Mouse (Mus musculus) hindbrain, embryonic 14.5 days (tissue): ENCODE data around the gene Desi2. TPM values are rescaled to one million over a fixed set of nuclear protein-coding genes. Genes with fewer than 3 reads are reported as not detected.
"Not testable (repeated sequence)": the region's sequence is repeated elsewhere in the genome, so short reads cannot be mapped to it uniquely, and the experiment has no call there.

ENCODE experiments used
- ATAC-seq: fragments of 200-750 bp; cut with Nextera tagmentation; 2 replicates; pipeline ENCODE4 v1.8.0; 2017; ENCODE audit warnings: moderate number of reproducible peaks, mild to moderate bottlenecking, moderate TSS enrichment, moderate library complexity; ENCODE audit not compliant: low FRiP score
- DNase-seq: peaks from one replicate; pipeline ENCODE4 v3.0.0-alpha.2; 2015; ENCODE audit warnings: low spot score
- H3K27ac ChIP-seq: fragments of 300-500 bp; sonication (generic); 2 replicates; pipeline ENCODE4 v1.5.1; 2014; ENCODE audit warnings: mild to moderate bottlenecking, moderate library complexity
- H3K27me3 ChIP-seq: fragments of 300-500 bp; sonication (generic); 2 replicates; pipeline ENCODE4 v1.6.1; 2014; ENCODE audit warnings: mild to moderate bottlenecking, low read length, mixed read lengths; ENCODE audit not compliant: control insufficient read depth, insufficient read depth
- H3K36me3 ChIP-seq: fragments of 300-500 bp; sonication (generic); replicated peaks from 2 replicates; pipeline ENCODE4 v1.6.1; 2014; ENCODE audit not compliant: control insufficient read depth, insufficient read depth
- H3K4me1 ChIP-seq: fragments of 300-500 bp; sonication (generic); replicated peaks from 2 replicates; pipeline ENCODE4 v1.6.1; 2014; ENCODE audit warnings: antibody characterized with exemption, low read length, mixed read lengths; ENCODE audit not compliant: control insufficient read depth, insufficient read depth
- H3K4me2 ChIP-seq: fragments of 300-500 bp; sonication (generic); replicated peaks from 2 replicates; pipeline ENCODE4 v1.6.1; 2014; ENCODE audit warnings: mild to moderate bottlenecking, moderate library complexity
- H3K4me3 ChIP-seq: fragments of 300-500 bp; sonication (generic); replicated peaks from 2 replicates; pipeline ENCODE4 v1.5.1; 2014; ENCODE audit warnings: mild to moderate bottlenecking, low read length
- H3K9ac ChIP-seq: fragments of 300-500 bp; sonication (generic); 2 replicates; pipeline ENCODE4 v1.6.1; 2014
- H3K9me3 ChIP-seq: fragments of 300-500 bp; sonication (generic); 2 replicates; pipeline ENCODE4 v1.6.1; 2016; ENCODE audit warnings: low read length; ENCODE audit not compliant: control insufficient read depth
- WGBS: fragments of 180-500 bp; shearing (Covaris S2); extraction: QIAGEN DNeasy Blood & Tissue Kit; methylation state at CpG from one replicate; pipeline ENCODE4 v1.1.7; 2014; 5-methylcytosine and 5-hydroxymethylcytosine counted together
- polyA plus RNA-seq: library from polyadenylated mRNA; unstranded; fragments of >200 nt; fragmentation: Nextera tagmentation; extraction: Ambion mirVana; gene quantifications from 2 replicates; pipeline ENCODE4 v1.2.1, GENCODE M21; 2014

The Desi2 gene
- polyA plus RNA-seq, 1 experiment from 2014 or later, result 22.6 TPM

- DNase-seq, result no peak
Observed at GRCm38 (mm10) chr1:178217157-178217556, 29.9 kb downstream of the Desi2 start.

GRCm38 (mm10) chr1:178218305-178218704, 31.1 kb downstream of the Desi2 start:
- H3K36me3 ChIP-seq, result no peaks in the 10 kb centered on the region
- no peak overlapping the region for H3K4me3 ChIP-seq
- no peak overlapping the region for H3K9ac ChIP-seq
- H3K27me3 ChIP-seq, result no peaks in the 10 kb centered on the region
- no peak overlapping the region for H3K4me2 ChIP-seq
- DNase-seq, result no peak
- no peak overlapping the region for H3K27ac ChIP-seq
- H3K9me3 ChIP-seq, result 0 out of 2 replicates have a peak, but pooled peaks cover under 1% of the 10 kb centered on the region
- ATAC-seq, result no peak
- H3K4me1 ChIP-seq, result no peaks in the 10 kb centered on the region

More at GRCm38 (mm10) chr1:178217157-178217556, 29.9 kb downstream of the Desi2 start:
- Histone ChIP-seq H3K27ac (no peak overlapping the region), H3K4me1 (no peaks in the 10 kb centered on the region), H3K36me3 (no peaks in the 10 kb centered on the region), H3K9me3 (no peaks in the 10 kb centered on the region), H3K4me2 (no peak overlapping the region), H3K4me3 (no peak overlapping the region), H3K9ac (no peak overlapping the region), H3K27me3 (no peaks in the 10 kb centered on the region)
- ATAC-seq, result no peak

GRCm38 (mm10) chr1:178219166-178220077, 32.2 kb downstream of the Desi2 start:
- Histone ChIP-seq H3K9ac (no peak overlapping the region), H3K27ac (no peak overlapping the region), H3K4me3 (no peak overlapping the region), H3K9me3 (0 out of 2 replicates have a peak, but pooled peaks cover 4% of the 10 kb centered on the region), H3K27me3 (no peaks in the 10 kb centered on the region), H3K4me2 (no peak overlapping the region), H3K36me3 (no peaks in the 10 kb centered on the region), H3K4me1 (no peaks in the 10 kb centered on the region)
- no peak for ATAC-seq
- no peak for DNase-seq
- 85% methylated on average over 5 of the region's 5 CpGs for WGBS

- ATAC-seq, H3K27ac ChIP-seq, H3K9ac ChIP-seq, DNase-seq, H3K4me3 ChIP-seq, H3K4me1 ChIP-seq, H3K27me3 ChIP-seq, H3K4me2 ChIP-seq: not testable (repeated sequence)
- peaks cover 11% of the 10 kb centered on the region for H3K36me3 ChIP-seq
- WGBS, result 94% methylated on average over 4 of the region's 4 CpGs
- H3K9me3 ChIP-seq, result peaks cover 31% of the 10 kb centered on the region
Observed at GRCm38 (mm10) chr1:178228888-178229287, 41.7 kb downstream of the Desi2 start.

GRCm38 (mm10) chr1:178234109-178234508, 46.9 kb downstream of the Desi2 start:
- DNase-seq, result no peak
- H3K4me1 ChIP-seq, result no peaks in the 10 kb centered on the region
- H3K27me3 ChIP-seq, result no peaks in the 10 kb centered on the region
- no peaks in the 10 kb centered on the region for H3K9me3 ChIP-seq
- no peak overlapping the region for H3K9ac ChIP-seq
- no peak for ATAC-seq
- H3K4me3 ChIP-seq, result no peak overlapping the region
- WGBS, result 89% methylated on average over 3 of the region's 3 CpGs
- H3K4me2 ChIP-seq, result no peak overlapping the region
- H3K36me3 ChIP-seq, result peaks cover 8% of the 10 kb centered on the region; the same call in 1 of the 2 replicates
- H3K27ac ChIP-seq, result no peak overlapping the region

- Histone ChIP-seq H3K27ac (no peak overlapping the region), H3K9ac (no peak overlapping the region), H3K4me1 (no peaks in the 10 kb centered on the region), H3K4me3 (no peak overlapping the region), H3K36me3 (peaks cover 10% of the 10 kb centered on the region; the same call in 1 of the 2 replicates), H3K4me2 (no peak overlapping the region), H3K9me3 (no peaks in the 10 kb centered on the region), H3K27me3 (no peaks in the 10 kb centered on the region)
- DNase-seq (no peak), ATAC-seq (no peak)
- 80% methylated on average over 2 of the region's 2 CpGs for WGBS
Observed at GRCm38 (mm10) chr1:178235919-178236466, 48.8 kb downstream of the Desi2 start.

- Histone ChIP-seq H3K4me2 (no peak overlapping the region), H3K36me3 (peaks cover 10% of the 10 kb centered on the region; the same call in 1 of the 2 replicates), H3K4me3 (no peak overlapping the region), H3K9me3 (no peaks in the 10 kb centered on the region), H3K27me3 (no peaks in the 10 kb centered on the region), H3K4me1 (no peaks in the 10 kb centered on the region), H3K27ac (no peak overlapping the region), H3K9ac (no peak overlapping the region)
- DNase-seq, result no peak
- no peak for ATAC-seq
- 95% methylated on average over 1 of the region's 1 CpGs for whole genome bisulfite sequencing
Observed at GRCm38 (mm10) chr1:178238676-178239075, 51.5 kb downstream of the Desi2 start.

- no peaks in the 10 kb centered on the region for H3K4me1 ChIP-seq
- no peak overlapping the region for H3K4me3 ChIP-seq
- no peak overlapping the region for H3K27ac ChIP-seq
- 94% methylated on average over 1 of the region's 1 CpGs for WGBS
- H3K9me3 ChIP-seq, result no peaks in the 10 kb centered on the region; the same call in 1 of the 2 replicates
- H3K4me2 ChIP-seq, result no peak overlapping the region
- no peaks in the 10 kb centered on the region for H3K27me3 ChIP-seq
- no peak overlapping the region for H3K9ac ChIP-seq
- no peak for DNase-seq
- no peak for ATAC-seq
- peaks cover 24% of the 10 kb centered on the region for H3K36me3 ChIP-seq
Observed at GRCm38 (mm10) chr1:178241884-178242508, 54.8 kb downstream of the Desi2 start.

- Histone ChIP-seq H3K9me3 (no peaks in the 10 kb centered on the region; the same call in 1 of the 2 replicates), H3K27ac (no peak overlapping the region), H3K4me2 (no peak overlapping the region), H3K9ac (no peak overlapping the region), H3K4me3 (no peak overlapping the region), H3K27me3 (no peaks in the 10 kb centered on the region), H3K4me1 (no peaks in the 10 kb centered on the region), H3K36me3 (peaks cover 43% of the 10 kb centered on the region)
- WGBS, result 93% methylated on average over 1 of the region's 1 CpGs
- ATAC-seq (no peak), DNase-seq (no peak)
Observed at GRCm38 (mm10) chr1:178248107-178248820, 61.0 kb downstream of the Desi2 start.
